Mouse (Mus musculus): ENCODE measurements around the gene Taar6.

Gene Taar6
- long read RNA-seq, experiment 1: 0 reads
- long read RNA-seq, experiment 2: 0 reads

- intact Hi-C loops (cut with DNase I): no loop called here
Observed at GRCm38 (mm10) chr10:23985546-23985945, at the start of gene Taar6. Taar6 (minus strand) TSS chr10:23985646.

- intact Hi-C loops (cut with DNase I): no loop called here
Observed at GRCm38 (mm10) chr10:24031347-24031746, 45.9 kb upstream of the Taar6 start.

GRCm38 (mm10) chr10:24026922-24027321 is 41.5 kb upstream of the Taar6 start, which contains the start of gene Taar7d:
Taar7d (plus strand) TSS chr10:24027222.
- intact Hi-C loops (cut with DNase I): no loop called here

GRCm38 (mm10) chr10:24008143-24008542 is 22.7 kb upstream of the Taar6 start:
- intact Hi-C loops (cut with DNase I): no loop called here

GRCm38 (mm10) chr10:24007034-24007433 is 21.6 kb upstream of the Taar6 start:
- intact Hi-C loops (cut with DNase I): no loop called here

- intact Hi-C loops (cut with DNase I): no loop called here
Observed at GRCm38 (mm10) chr10:24006442-24006841, 21.0 kb upstream of the Taar6 start.

GRCm38 (mm10) chr10:23999639-24000038 is 14.2 kb upstream of the Taar6 start, which contains the start of gene Taar7b:
Taar7b (plus strand) TSS chr10:23999939.
- intact Hi-C loops (cut with DNase I): no loop called here

GRCm38 (mm10) chr10:23993381-23993780 is 7.9 kb upstream of the Taar6 start, which contains the start of gene Taar7a:
Taar7a (minus strand) TSS chr10:23993481.
- intact Hi-C loops (cut with DNase I): no loop called here

GRCm38 (mm10) chr10:23986419-23986818 is 973 bp upstream of the Taar6 start:
- intact Hi-C loops (cut with DNase I): no loop called here

GRCm38 (mm10) chr10:23978901-23979705 is 6.3 kb downstream of the Taar6 start:
- intact Hi-C loops (cut with DNase I): loop anchor here (2.0 to 5.0 kb wide), 3 partner anchors 102 to 164 kb away; no protein-coding TSS in a partner anchor

GRCm38 (mm10) chr10:23977958-23978357 is 7.5 kb downstream of the Taar6 start:
- intact Hi-C loops (cut with DNase I): loop anchor here (2.0 to 5.0 kb wide), 3 partner anchors 103 to 163 kb away; no protein-coding TSS in a partner anchor

GRCm38 (mm10) chr10:23971256-23971655 is 14.2 kb downstream of the Taar6 start:
- intact Hi-C loops (cut with DNase I): no loop called here

- intact Hi-C loops (cut with DNase I): no loop called here
Observed at GRCm38 (mm10) chr10:23970656-23971165, 14.7 kb downstream of the Taar6 start, which contains the start of gene Taar5. Taar5 (plus strand) TSS chr10:23970706.

GRCm38 (mm10) chr10:23964921-23965610 is 20.4 kb downstream of the Taar6 start:
- intact Hi-C loops (cut with DNase I): no loop called here

- intact Hi-C loops (cut with DNase I): no loop called here
Observed at GRCm38 (mm10) chr10:23963444-23963843, 22.0 kb downstream of the Taar6 start.

GRCm38 (mm10) chr10:23960444-23960915 is 25.0 kb downstream of the Taar6 start, which contains the start of gene Taar4:
Taar4 (plus strand) TSS chr10:23960494.
- intact Hi-C loops (cut with DNase I): no loop called here

- intact Hi-C loops (cut with DNase I): no loop called here
Observed at GRCm38 (mm10) chr10:23959071-23959470, 26.4 kb downstream of the Taar6 start.

GRCm38 (mm10) chr10:23951714-23952113 is 33.7 kb downstream of the Taar6 start:
- intact Hi-C loops (cut with DNase I): no loop called here

GRCm38 (mm10) chr10:23949508-23950005 is 35.9 kb downstream of the Taar6 start, which contains the start of gene Taar3:
Taar3 (plus strand) TSS chr10:23949558.
- intact Hi-C loops (cut with DNase I): no loop called here

- intact Hi-C loops (cut with DNase I): no loop called here
Observed at GRCm38 (mm10) chr10:23948026-23948425, 37.4 kb downstream of the Taar6 start.

GRCm38 (mm10) chr10:23942465-23942864 is 43.0 kb downstream of the Taar6 start:
- intact Hi-C loops (cut with DNase I): no loop called here
